8 mouse cellular contexts compared by ENCODE assay signal in the genomic region with DNA sequence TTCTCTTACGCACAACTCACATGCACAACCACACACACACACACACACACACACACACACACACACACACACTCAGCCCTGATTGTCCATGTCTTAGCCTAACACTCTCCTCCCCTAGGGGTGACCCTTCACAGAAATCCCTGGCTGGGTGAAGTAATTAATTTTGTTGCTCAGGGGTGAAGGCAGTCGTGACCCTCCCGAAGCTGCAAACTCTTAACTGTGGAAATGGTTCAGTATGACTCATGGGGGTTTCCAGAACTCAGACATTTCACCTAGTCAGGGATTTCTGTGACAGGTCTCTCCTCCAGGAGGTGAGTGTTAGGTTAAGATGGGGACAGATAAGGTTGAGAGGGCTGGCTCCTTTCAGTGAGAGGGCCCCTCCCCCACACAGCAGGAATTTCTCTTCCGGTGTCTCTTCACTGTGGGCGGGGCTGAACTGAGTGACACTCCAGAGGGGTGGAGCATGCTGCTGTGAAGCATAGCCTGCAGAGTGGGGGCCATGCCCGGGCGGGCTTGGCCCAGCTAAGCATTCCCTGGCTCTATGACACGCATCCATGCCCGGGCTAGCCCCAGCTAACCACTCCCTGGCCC. TPM values are rescaled to one million over a fixed set of nuclear protein-coding genes. Genes with fewer than 3 reads are reported as not detected.
DNase-seq lines count a peak whose midpoint lies in the region; ATAC-seq lines count a peak whose summit lies in the region.

No protein-coding gene starts in this region.

- 31% methylated on average over 9 of the region's 9 CpGs for WGBS in embryonic facial prominence, embryonic 11.5 days

- no peak overlapping the region for H3K9ac ChIP-seq in embryonic facial prominence, embryonic 11.5 days (replicated peaks; ENCODE audit: low read length)

- no peak overlapping the region for H3K4me3 ChIP-seq in embryonic facial prominence, embryonic 11.5 days (ENCODE audit: low read depth, low read length)

- no peaks in the 10 kb centered on the region for H3K27me3 ChIP-seq in embryonic facial prominence, embryonic 11.5 days (ENCODE audit: control insufficient read depth, insufficient read depth, low read length)

- peak; percentile 2 for DNase-seq in right cerebral cortex, postnatal 25 days
- DNase-seq in right cerebral cortex, postnatal 36 days (ENCODE audit: low spot score in 2 of 2): no peak
- peak; percentile 56 for DNase-seq in embryonic facial prominence, embryonic 11.5 days (ENCODE audit: low spot score)
- DNase-seq in kidney, postnatal 14 days: peak; percentile 14
- DNase-seq in neural tube, embryonic 10.5 days (ENCODE audit: extremely low spot score, low spot score): peak; percentile 42
- no peak for DNase-seq in left cerebral cortex, adult 18-20 months (ENCODE audit: low spot score in 2 of 2)
- no peak for DNase-seq in layer of hippocampus, postnatal 36 days
- DNase-seq in c-Kit-positive CD71-positive TER-119-positive erythroid progenitor cells, embryonic 14.5 days (ENCODE audit: low spot score): no peak

- H3K4me2 ChIP-seq in embryonic facial prominence, embryonic 11.5 days (ENCODE audit: low read depth, low read length): no peak overlapping the region

- no peaks in the 10 kb centered on the region for H3K36me3 ChIP-seq in embryonic facial prominence, embryonic 11.5 days (replicated peaks; ENCODE audit: control insufficient read depth, insufficient read depth, low read depth, low read length)

- no peak for ATAC-seq in embryonic facial prominence, embryonic 11.5 days (replicated peaks; ENCODE audit: insufficient number of reproducible peaks, low FRiP score, low TSS enrichment, low read depth)

- H3K4me1 ChIP-seq in embryonic facial prominence, embryonic 11.5 days (ENCODE audit: control insufficient read depth, insufficient read depth, low read length): no peaks in the 10 kb centered on the region

- no peak overlapping the region for H3K27ac ChIP-seq in embryonic facial prominence, embryonic 11.5 days (replicated peaks; ENCODE audit: low read depth, low read length)

- no peaks in the 10 kb centered on the region for H3K9me3 ChIP-seq in embryonic facial prominence, embryonic 11.5 days (replicated peaks; ENCODE audit: control insufficient read depth, low read length)

RNA-seq across cellular contexts. Expression of gene Mettl24, which starts 30.0 kb away (rescaled TPM):
- 0.81 and 0.98 TPM in 2 replicates for polyA plus RNA-seq in embryonic facial prominence, embryonic 11.5 days (2014; fragmentation: Nextera tagmentation; extraction: Ambion mirVana)
- total RNA-seq in left cerebral cortex, adult 18-20 months (2021): 1 to 10 TPM; 2.3 to 3.0 TPM
- total RNA-seq in layer of hippocampus, postnatal 36 days (2021): 1 to 10 TPM; 1.9 to 3.0 TPM

Comparison
In these comparisons a context has a peak if more than half of its experiments do, and no peak if none do; other contexts are left out.
1. DNase-seq: peak in right cerebral cortex, postnatal 25 days (single experiment), embryonic facial prominence, embryonic 11.5 days (single experiment), kidney, postnatal 14 days (single experiment) and neural tube, embryonic 10.5 days (single experiment); none in right cerebral cortex, postnatal 36 days (0 of 2), left cerebral cortex, adult 18-20 months (0 of 2), layer of hippocampus, postnatal 36 days (0 of 2) and c-Kit-positive CD71-positive TER-119-positive erythroid progenitor cells, embryonic 14.5 days (single experiment).